Mouse (Mus musculus) testis, adult 2 months (tissue): ENCODE results near the gene Rab30.

Experiments
- CTCF ChIP-seq: fragments of 200-500 bp; IDR thresholded peaks from 2 replicates; pipeline ENCODE4 v1.5.1; 2012; ENCODE audit warnings: low read depth, mild to moderate bottlenecking, inconsistent platforms, low read length, moderate library complexity; ENCODE audit not compliant: control insufficient read depth, insufficient read depth, insufficient replicate concordance
- POLR2A ChIP-seq: fragments of 200-500 bp; IDR thresholded peaks from 2 replicates; pipeline ENCODE4 v1.6.1; 2012; ENCODE audit warnings: low read depth, mild to moderate bottlenecking, inconsistent platforms, low read length, moderate library complexity; ENCODE audit not compliant: control insufficient read depth

DNA sequence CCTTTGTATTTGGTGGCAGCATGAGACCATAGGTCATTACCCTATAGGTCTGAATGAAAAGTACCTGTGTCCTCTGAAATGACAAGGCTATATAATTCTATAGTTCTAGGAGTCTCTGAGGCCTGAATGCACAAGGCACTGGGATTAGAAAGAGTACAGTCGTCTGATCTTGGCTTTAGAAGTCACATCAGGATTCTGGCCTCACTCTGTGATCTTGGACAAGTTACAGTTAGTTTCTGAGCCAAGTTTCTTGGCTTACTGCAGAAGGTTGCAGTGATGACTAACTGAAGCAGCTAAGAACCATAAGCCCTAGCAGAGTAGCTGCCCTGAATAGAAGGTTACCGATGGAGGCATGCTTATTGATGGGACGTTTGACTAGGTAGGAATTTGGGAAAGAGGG is 134.7 kb downstream of the Rab30 start:
- TF ChIP-seq POLR2A = no peak
- TF ChIP-seq CTCF = no peak
